Mouse (Mus musculus): ENCODE measurements at regions not wholly inside any gene's neighbourhood (a gene's known extent, or its start where the extent isn't known, plus 50 kb on each side); places are given as distances from the start of the nearest gene placed in this dataset.

- TF ChIP-seq CTCF (IDR thresholded peaks at IDR 0.05; ENCODE audit: low read depth) (no peak), EP300 (optimal IDR thresholded peaks at IDR 0.05) (no peak)
Observed at GRCm38 (mm10) chr16:25213250-25213649, 73.4 kb upstream of the Tprg start.
